Mouse (Mus musculus): ENCODE data around the gene Sox1. TPM values are rescaled to one million over a fixed set of nuclear protein-coding genes. Genes with fewer than 3 reads are reported as not detected.

The Sox1 gene
- polyA plus RNA-seq (2012; rRNA removed) = not detected in 2 replicates

DNA sequence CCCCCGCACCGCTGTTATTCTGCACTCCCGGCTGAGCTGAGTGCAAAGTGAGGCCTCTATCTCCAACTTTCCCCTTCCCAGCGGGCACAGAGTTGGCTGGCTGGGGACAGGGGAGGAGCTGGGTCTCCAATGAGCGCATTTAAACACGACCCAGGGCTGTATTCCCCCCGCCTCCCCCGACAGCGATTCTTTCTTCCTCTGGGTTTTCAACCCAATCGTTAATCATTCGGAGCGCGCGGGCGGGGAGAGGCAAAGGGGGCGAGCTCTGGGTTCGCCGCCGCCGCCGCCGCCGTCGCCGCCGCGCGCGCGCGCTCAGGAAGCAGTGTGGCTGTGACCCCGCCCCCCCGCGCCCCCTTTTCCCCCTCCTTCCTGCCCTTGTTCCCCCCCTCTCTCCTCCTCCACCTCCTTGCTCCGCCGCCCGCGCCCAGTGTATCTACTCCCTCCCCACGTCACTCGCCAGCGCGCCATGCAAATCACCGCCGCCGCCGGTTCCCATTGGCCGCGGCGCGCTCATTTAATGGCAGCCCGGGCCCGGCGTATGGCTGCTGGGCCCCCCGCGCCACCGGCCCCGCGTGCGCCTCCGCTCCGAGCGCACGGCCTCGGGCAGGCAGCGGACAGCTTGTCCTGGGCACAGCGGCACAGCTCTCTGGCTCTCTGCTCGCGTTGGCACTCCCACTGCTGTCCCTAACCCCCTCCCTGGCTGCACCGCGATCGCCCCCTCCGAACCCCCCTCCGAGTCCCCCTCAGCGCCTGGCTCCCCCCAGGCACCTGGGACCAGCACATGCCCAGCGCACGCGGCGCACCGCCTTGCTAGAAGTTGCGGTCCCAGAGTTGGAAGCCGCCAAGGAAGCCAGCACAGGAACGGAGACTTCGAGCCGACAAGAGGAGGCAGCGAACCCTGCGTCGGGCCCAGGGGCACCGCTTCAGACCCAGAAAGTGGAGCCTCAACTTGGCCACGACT, at the start of gene Sox1:
Gene Sox1 (plus strand): TSS at position 225 of the 961 bp plus-strand sequence.
- DNase-seq (ENCODE audit: low spot score) = no peak

DNA sequence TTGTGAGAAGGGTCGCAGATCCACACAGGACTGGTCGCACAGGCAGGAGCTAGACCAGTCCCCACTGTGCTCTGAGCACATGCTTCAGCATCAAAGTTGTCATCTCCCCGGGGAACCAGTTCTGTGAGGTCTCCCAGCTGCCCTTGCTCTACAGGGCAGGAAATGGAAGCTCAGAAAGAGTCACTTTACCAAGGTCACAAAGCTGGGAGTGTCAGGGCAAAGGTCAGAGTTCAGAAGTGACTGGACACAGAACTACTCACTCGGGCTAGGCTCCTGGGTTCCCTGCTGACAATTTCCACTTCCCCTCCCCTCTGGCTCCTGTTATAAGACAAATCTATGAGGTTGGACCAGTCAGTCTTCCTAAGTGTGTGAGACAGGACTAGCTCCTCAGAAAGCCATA, 49.2 kb upstream of the Sox1 start:
- DNase-seq (ENCODE audit: low spot score) = no peak

- DNase-seq (ENCODE audit: low spot score) = no peak
These were observed 48.2 kb upstream of the Sox1 start for GRCm38 (mm10) chr8:12346870-12347269.

GRCm38 (mm10) chr8:12348306-12348705, 46.8 kb upstream of the Sox1 start:
- DNase-seq (ENCODE audit: low spot score) = no peak

GRCm38 (mm10) chr8:12349591-12349990, 45.5 kb upstream of the Sox1 start:
- DNase-seq (ENCODE audit: low spot score) = no peak

GRCm38 (mm10) chr8:12351121-12351520, 44.0 kb upstream of the Sox1 start:
- no peak for DNase-seq (ENCODE audit: low spot score)

DNA sequence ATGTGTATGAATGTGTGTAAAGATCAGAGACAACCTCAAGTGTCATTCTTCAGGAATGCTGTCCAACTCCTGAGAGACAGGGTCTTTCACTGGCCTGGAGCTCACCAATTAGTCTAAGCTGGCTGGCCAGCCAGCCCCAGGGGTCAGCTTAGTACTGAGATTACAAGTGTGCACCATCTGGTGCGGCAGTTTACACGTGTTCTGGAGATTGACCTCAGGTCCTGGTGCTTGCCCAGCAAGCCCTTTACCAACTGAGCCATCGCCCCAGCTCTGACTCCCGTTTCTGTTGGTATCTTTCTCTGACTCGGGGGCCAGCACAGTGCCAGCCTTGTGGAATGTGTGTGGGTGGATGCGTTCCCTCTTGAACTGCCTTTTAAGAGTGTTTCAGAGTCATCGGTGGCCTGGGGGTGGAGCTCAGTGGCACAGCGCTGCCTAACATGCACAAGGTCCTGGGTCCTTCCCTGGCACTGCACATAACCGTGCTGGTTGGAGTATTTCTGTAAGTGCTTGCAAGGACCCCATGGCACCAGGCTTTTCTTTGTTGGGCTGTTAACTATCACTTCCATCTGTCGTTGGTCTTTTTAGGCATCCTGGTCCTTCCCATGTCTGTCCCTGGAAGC, 40.6 kb upstream of the Sox1 start:
- no peak for DNase-seq (ENCODE audit: low spot score)

GRCm38 (mm10) chr8:12368161-12368560, 26.9 kb upstream of the Sox1 start:
- DNase-seq (ENCODE audit: low spot score) = no peak

DNA sequence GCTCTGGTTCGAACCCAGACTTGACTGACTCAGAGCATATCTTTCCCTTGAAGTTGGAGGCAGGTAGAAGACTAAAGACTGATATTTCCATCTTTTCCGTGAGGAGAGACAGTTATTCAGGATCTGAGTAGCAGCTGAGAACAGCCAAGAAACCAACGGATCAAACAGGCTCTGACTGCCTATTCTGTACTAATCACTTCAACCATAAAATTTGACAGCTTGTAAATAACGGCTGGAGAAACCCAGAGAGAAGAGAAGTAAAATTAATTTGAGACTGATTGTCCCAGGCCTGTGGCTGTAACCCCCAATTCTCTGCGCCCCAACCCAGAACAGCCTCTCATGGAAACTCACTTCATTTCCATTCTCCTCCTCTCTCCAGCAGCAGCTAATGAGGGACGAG, 26.2 kb upstream of the Sox1 start:
- DNase-seq (ENCODE audit: low spot score) = no peak

- DNase-seq (ENCODE audit: low spot score) = no peak
These were observed 14.0 kb upstream of the Sox1 start for GRCm38 (mm10) chr8:12381111-12381510.

- no peak for DNase-seq (ENCODE audit: low spot score)
These were observed 12.2 kb upstream of the Sox1 start for GRCm38 (mm10) chr8:12382707-12383561.

GRCm38 (mm10) chr8:12383979-12384890, 10.9 kb upstream of the Sox1 start:
- no peak for DNase-seq (ENCODE audit: low spot score)

DNA sequence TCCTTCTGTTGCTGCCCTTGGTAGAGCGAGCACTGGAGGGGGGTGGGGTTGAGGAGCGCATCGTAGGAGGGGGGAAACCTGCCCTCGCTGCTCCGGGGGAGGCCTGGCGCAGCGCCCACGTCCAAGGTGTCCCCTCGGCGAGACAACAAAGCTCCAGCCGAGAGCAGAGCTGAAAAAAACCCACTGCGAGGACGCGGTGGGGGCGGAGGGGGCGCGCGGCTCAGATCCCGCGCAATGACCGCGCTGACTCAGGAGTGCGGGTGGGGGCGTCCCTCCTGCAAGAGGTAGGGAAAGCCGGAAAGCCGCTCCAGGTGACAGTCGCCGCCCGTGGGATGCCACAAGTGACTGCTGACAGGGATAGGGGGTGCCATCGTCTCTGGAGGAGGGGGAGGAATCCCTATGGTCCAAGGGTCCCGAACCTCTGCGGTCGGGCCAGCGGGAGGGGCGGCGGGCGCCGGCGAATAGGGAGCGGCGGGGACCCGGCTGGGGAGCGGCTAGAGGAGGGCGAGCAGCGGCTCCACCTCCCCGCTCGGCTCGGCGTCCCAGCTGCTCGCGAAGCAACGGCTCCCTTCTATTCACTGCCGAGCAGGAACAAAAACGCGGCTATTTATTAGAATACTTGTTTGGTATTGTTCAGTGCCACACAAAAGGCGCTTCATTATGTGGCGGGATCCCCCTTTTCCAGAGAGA, 10.0 kb upstream of the Sox1 start:
- DNase-seq (ENCODE audit: low spot score) = no peak

DNA sequence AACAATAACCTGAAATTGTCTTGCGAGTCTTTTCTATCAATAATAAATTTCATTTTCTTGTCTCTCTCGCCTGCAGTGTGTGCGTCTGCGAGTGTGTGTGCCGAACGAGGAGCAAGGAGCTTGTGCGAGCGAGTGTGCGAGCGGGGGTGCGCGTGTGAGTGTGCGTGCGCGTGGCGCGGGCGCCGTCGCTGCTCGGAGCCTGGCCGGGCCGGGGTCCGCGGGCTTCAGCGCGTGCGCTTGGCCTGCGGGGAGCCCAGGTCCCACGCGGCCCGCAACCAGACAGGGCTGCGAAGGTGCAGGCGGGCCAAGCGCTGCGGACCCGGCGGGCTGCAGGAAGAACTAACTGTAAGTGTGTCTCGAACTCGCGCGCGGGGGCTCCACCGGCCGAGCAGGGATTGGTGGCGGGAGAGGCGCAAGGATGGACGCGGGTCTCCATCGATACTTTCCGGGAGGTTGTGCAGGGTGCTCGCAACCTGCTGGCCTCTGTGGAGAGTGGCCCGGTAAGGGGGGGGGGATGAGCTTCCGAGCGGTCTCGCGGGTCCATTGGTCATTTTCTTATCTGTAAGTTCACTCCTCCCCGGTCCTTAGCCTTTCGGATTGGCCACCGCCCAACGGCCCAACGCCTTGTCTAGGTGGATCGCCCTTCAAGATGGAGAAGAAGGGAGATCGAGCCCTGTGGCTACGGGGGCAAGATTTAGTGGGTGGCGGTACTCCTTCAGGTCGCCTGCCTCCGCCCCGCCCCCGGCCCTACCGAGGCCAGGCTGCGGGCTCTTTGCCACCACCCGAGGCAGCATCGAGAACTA, 9.2 kb upstream of the Sox1 start:
- DNase-seq (ENCODE audit: low spot score) = no peak

DNA sequence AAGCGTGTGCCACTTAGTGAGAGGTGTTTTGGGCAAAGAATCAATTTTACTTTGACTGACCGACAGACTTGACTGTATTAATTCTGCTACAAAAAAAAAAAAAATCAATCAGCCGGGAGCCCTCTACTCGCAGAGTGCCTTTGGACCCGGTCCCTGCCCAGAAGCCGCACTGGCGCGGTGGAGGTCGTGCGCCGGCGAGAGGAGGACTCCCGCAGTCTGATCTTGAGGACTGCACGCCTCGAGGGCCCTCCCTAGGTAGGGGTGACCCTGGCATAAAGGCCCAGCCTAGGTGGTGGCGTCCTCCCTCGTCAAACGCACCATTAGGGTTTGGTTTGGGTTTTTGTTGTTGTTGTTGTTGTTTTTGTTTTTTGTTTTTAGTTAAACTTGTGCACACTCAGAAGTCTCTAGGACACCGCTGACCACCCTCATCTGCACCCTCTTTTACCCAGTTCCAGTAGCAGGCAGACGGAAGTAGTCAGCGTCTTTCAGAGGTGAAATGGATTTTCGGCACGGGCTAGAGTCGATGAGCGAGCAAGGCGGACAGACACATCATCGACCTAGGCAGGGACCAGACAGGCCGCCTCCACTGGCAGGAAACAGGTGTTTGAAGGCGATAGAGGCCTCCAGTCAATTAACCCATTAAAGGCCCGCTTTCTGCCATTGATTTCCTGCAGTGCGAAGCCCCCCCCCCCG, 8.4 kb upstream of the Sox1 start:
- DNase-seq (ENCODE audit: low spot score) = no peak

DNA sequence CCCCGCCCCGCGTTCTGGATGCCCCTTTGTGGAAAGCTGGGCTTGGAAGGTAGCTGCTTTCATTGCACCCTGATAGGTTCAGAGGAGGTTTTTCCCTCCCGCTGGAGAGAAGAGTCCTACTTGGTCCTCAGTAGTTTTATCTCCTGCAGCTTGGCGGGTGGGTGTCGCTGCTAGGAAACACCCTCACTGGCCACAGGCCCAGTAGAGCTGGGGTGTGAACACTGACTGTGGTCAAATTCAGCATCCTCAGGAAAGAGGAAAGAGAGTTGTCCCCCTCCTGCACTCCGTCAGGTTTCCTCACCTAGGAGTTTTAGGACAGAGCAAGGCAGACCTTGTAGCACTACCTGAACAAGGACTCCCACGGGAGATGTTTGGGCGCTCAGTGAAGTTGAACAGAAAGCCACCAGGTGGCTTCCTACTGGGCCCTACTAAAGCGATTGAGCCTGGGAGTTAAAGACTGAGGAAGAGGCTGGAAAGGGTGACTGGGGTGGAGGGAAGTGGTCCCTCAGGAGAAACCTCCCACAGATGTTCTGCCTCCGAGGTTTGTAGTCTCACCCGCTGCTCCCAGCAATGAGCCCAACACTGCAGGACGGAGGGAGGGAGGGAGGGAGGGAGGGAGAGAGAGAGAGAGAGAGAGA, 7.8 kb upstream of the Sox1 start:
- no peak for DNase-seq (ENCODE audit: low spot score)

GRCm38 (mm10) chr8:12387901-12388300, 7.2 kb upstream of the Sox1 start:
- DNase-seq (ENCODE audit: low spot score) = no peak

- no peak for DNase-seq (ENCODE audit: low spot score)
These were observed 6.5 kb upstream of the Sox1 start for GRCm38 (mm10) chr8:12388390-12389115.
